Mouse (Mus musculus): ENCODE data around the gene Rbms3. TPM values are rescaled to one million over a fixed set of nuclear protein-coding genes. Genes with fewer than 3 reads are reported as not detected.

Rbms3 gene
- total RNA-seq, 4 experiments from 2014 or later = 3.4 to 5.5 (median 3.5) TPM

- DNase-seq (ENCODE audit: low spot score in 2 of 2) = no peak
Measured at GRCm38 (mm10) chr9:116649086-116649792, 980.5 kb downstream of the Rbms3 start.

DNA sequence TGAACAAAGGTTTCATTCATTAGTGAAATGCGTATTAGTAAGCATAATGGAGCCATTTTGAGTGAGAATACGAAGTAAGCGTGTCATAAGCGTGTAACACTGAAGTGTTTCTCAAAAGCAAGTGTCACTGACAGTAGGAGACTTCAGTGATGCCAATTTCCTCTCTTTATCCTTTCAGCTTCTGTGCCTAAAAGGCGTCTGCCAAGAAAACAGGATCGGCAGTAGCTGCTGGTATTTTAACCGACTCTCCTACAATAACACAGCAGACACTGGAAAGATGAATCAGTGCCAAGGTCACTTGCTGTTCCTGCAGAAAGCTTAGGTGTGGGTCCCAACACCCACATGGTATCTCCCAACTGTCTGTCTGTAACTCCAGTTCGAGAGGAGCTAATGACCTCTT is 985.1 kb downstream of the Rbms3 start:
- DNase-seq (ENCODE audit: low spot score in 2 of 2) = no peak

DNA sequence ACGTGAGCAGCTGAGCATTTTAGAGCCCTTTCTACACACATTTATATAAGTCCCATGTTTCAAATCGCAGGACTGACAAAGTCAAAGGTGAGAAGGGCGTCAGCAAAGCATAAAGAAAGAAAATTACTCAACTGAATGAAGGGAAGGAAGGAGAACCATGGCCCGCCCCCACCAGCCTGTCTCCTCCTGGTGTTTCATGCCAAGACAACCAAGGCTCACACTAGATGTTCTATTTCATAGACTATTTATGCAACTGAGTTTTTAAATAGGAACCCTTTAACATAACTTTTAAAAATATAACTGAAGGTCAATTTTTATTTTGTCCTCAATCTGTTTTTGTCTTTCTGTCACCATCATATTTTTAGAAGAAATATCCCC is 989.4 kb downstream of the Rbms3 start:
- no peak for DNase-seq (ENCODE audit: low spot score in 2 of 2)

- DNase-seq (ENCODE audit: low spot score in 2 of 2) = no peak
Measured at GRCm38 (mm10) chr9:116639597-116640301, 990.0 kb downstream of the Rbms3 start.

GRCm38 (mm10) chr9:116633786-116634185 is 995.9 kb downstream of the Rbms3 start:
- DNase-seq (ENCODE audit: low spot score in 2 of 2) = no peak

DNA sequence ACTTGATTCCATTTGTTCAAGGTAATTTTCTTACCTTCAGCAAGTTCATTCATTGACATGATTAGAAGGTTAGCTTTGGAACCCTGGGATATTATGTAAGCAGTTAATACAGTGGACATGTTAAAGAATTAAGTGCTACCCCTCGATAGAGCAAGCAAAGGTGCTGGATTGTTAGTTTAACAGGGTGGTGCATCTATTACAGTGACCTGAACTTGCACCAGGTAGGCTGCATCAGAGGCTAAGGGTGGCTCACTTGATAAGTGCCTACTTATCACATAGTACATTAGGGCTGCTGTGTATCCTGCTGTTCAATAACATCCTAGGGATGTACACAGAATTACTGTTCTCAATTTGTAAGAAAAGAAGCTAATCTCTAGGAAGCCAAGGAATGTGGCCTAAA is 996.6 kb downstream of the Rbms3 start:
- no peak for DNase-seq (ENCODE audit: low spot score in 2 of 2)

GRCm38 (mm10) chr9:116631816-116632215 is 997.9 kb downstream of the Rbms3 start:
- no peak for DNase-seq (ENCODE audit: low spot score in 2 of 2)

- peak in 1 of 2 experiments; percentile 12 for DNase-seq (ENCODE audit: low spot score in 2 of 2)
Measured at GRCm38 (mm10) chr9:116630805-116631204, 998.9 kb downstream of the Rbms3 start.

- no peak for DNase-seq (ENCODE audit: low spot score in 2 of 2)
Measured at GRCm38 (mm10) chr9:116620434-116620833, 1009.3 kb downstream of the Rbms3 start.

DNA sequence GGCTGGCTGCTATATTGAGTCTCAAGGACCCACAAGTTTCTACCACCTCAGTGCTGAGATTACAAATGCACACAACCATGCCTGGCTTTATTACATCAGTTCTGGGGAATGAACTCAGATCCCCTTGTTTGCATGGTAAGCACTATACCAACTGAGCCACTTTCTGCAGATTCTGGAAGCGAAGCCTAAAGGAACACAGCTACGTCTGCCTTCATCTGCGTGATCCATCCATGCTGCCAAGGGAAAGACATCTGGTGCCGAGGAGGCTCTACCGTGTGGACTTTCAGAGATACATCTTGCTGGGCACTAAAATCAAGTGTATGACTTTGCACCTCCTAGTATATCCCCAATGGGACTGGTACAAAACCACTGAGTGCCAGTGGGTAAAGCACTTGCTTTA is 1010.8 kb downstream of the Rbms3 start:
- no peak for DNase-seq (ENCODE audit: low spot score in 2 of 2)

GRCm38 (mm10) chr9:116613276-116613675 is 1016.4 kb downstream of the Rbms3 start:
- no peak for DNase-seq (ENCODE audit: low spot score in 2 of 2)

GRCm38 (mm10) chr9:116596046-116596445 is 1033.7 kb downstream of the Rbms3 start:
- no peak for DNase-seq (ENCODE audit: low spot score in 2 of 2)

GRCm38 (mm10) chr9:116592486-116592885 is 1037.2 kb downstream of the Rbms3 start:
- DNase-seq (ENCODE audit: low spot score in 2 of 2) = no peak

GRCm38 (mm10) chr9:116591071-116591470 is 1038.6 kb downstream of the Rbms3 start:
- DNase-seq (ENCODE audit: low spot score in 2 of 2) = peak; percentile 31 to 33

GRCm38 (mm10) chr9:116569680-116570079 is 1060.0 kb downstream of the Rbms3 start:
- no peak for DNase-seq (ENCODE audit: low spot score in 2 of 2)

DNA sequence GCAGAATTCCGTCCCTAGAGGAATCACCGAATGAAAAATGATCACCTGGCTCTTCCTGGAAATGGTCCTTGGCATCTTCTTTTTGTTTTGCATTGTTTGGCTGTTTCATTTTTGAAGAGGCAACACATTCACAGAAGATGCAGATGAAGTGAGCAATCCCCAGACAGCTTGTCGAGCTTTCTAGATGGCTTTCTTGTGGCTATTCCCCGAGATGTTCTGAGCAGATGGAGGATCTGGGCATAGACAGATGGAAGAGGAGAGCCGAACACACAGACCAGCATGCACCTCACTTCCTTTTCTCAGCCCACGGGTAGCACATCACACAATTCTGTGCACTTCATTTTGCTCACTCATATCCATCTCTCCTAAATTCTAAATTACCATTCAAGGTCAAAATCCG is 1063.0 kb downstream of the Rbms3 start:
- DNase-seq (ENCODE audit: low spot score in 2 of 2) = no peak

DNA sequence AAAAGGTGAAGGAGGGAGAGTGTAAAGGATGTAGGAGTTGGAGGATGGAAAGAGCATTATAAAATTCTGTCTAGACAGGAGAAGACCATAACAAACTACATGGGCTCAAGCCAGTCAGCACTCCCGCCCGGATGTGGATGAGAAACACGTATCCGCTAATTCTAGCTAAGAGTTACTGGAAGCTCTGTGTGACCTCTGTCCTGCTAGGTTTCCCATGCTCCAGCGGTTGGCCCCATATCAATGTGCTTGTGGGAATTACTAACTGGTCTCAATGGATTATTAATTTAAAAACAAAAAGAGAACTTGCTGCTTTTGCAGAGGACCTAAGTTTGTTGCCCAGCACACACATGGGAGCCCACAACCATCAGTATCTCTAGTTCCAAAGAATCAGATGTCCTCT is 1071.9 kb downstream of the Rbms3 start:
- DNase-seq (ENCODE audit: low spot score in 2 of 2) = no peak

GRCm38 (mm10) chr9:116556641-116557040 is 1073.1 kb downstream of the Rbms3 start:
- DNase-seq (ENCODE audit: low spot score in 2 of 2) = no peak

DNA sequence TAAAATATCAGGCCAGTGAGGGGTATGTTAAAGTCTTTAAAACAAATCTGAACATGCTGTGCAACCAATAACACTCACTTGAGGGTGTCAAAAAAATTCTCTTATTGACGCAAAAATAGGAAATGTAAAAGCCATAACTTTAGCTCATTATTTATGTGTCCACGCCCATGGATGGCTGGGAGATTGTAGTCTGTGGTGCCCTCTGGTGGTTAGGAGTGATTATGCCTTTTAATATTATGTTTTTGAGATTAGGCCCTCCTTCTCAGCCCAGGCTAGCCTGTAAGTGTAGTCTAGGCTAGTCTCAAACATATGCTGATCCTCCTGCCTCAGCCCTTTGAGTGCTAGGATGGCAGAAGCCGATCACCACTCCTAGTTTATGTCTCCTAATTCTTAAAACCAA is 1076.5 kb downstream of the Rbms3 start:
- DNase-seq (ENCODE audit: low spot score in 2 of 2) = no peak

DNA sequence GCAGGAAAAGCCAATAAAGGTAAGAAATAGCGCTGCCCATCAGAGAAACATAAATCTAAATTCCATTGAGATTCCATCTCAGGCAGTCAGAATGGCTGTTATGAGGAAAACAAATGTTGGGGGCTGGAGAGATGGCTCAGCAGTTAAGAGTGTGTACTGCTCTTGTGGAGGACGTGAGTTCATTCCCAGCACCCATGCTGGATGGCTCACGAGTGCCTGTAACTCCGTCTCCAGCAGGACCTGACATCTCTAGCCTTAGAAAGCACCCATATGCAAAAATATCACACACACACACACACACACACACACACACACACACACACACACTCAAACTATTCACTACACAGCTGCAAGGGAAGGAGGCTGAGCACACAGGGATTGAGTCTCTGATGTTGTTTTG is 1083.6 kb downstream of the Rbms3 start:
- no peak for DNase-seq (ENCODE audit: low spot score in 2 of 2)

- DNase-seq (ENCODE audit: low spot score in 2 of 2) = no peak
Measured at GRCm38 (mm10) chr9:116542793-116543192, 1086.9 kb downstream of the Rbms3 start.

GRCm38 (mm10) chr9:116541976-116542375 is 1087.7 kb downstream of the Rbms3 start:
- no peak for DNase-seq (ENCODE audit: low spot score in 2 of 2)

DNA sequence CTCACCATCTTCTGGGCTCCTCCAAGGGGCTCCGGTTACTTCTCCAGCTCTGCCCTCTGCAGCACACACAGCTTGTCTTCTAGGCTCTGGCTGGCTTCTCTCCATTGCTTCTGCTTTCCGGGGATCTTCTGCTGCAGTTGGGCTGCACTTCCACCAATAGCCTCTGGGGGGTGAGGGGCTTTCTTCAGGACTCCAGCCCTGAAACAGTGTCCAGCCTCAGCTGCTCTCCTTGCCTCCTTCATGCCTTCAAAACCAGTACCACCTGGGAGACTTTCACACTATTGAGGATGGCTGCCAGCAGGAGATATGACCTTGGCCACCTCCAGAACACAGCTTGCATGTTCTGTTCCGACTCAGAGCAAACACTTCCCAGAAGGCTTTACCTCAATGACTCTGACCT is 1094.0 kb downstream of the Rbms3 start:
- no peak for DNase-seq (ENCODE audit: low spot score in 2 of 2)

All from gastrocnemius, adult 8-10 months (tissue).